Mouse (Mus musculus): ENCODE measurements at regions not wholly inside any gene's neighbourhood (a gene's known extent, or its start where the extent isn't known, plus 50 kb on each side); places are given as distances from the start of the nearest gene placed in this dataset.

DNA sequence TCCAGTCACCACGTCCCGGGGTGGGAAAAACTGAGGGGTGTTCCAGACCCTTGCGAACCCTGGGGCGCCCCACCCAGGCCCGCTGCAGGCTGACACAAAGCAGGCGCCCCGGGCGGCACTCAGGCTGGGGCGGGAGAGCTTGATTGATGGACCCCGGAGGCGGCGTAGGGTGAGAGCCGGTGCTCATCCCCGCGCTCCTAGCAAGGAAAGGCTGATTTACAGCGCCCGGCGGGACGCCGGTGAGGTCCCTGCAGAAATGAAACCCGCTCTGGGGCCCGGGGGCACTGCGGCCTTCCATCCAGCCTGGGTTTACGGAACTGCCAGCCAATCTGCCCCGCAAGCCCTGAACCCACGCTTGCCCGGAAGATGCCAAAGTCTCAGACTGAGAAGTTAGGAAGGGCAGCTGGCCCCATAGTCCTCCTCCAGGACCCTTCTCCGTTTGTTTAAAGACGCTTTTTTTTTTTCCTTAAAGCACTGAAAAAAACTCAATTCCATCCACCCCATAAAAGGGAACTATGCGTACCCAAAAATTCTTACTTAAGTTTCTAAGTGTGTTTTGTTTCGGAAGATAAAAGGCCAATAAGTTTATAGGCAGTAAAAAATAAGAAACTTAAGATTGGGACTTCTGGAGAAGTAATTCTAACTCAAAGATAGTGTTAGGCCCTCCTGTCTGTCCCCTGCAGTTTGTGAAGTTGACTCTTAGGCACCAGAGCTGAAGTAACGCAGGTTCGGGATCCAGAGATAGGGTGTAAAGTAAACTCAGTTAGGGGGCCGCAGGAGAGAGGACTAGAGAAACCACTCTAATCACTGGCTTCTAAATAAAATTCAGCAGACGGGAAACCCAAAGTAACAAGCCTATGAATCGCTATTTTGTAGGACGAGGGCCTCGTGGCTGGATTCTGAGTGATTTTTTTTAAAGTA is 263.4 kb upstream of the Nfe2l3 start:
- Histone ChIP-seq H3K36me3 (ENCODE audit: control insufficient read depth, insufficient read depth, low read length) (no peaks in the 10 kb centered on the region), H3K27me3 (ENCODE audit: control insufficient read depth, insufficient read depth, low read length) (peaks cover 16% of the 10 kb centered on the region), H3K4me3 (ENCODE audit: extremely low read depth, insufficient read depth, insufficient read length) (peak overlapping the region; percentile 48; the same call in 1 of the 2 replicates), H3K27ac (ENCODE audit: insufficient read depth, low read length) (no peak overlapping the region), H3K4me1 (ENCODE audit: control insufficient read depth, insufficient read depth, insufficient read length) (peaks cover 4% of the 10 kb centered on the region)
- TF ChIP-seq CTCF (IDR thresholded peaks at IDR 0.05; ENCODE audit: extremely low read depth, insufficient read depth, insufficient read length, insufficient replicate concordance) (no peak), POLR2A (IDR thresholded peaks at IDR 0.05; ENCODE audit: low read depth, low read length) (no peak)
- WGBS: 24% methylated on average over 38 of the region's 38 CpGs
- DNase-seq (ENCODE audit: low read depth in 1 of 2, low spot score in 2 of 2): no peak

DNA sequence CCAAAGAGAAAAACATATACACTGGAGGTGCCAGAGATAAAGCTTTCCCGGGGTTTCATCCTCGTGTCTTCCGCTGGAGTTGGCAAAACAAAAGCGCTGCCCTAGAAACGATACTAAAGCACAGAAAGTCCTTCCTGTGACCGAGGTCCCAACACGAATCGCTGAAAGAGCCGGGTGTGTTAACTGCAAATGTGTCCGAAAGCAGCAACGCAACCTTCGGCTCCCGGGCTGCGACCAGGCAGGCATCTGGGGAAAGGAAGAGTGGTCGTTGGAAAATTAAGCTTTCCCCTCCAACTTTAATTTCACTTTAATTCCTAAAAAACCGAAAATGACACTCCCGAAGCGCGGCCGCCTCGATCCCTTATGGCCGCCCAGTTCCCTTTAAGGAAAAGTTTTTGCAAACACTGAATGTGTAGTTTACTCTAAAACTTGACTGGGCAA is 262.5 kb upstream of the Nfe2l3 start:
- no peak for DNase-seq (ENCODE audit: low read depth in 1 of 2, low spot score in 2 of 2)
- Histone ChIP-seq H3K27me3 (ENCODE audit: control insufficient read depth, insufficient read depth, low read length) (peaks cover 24% of the 10 kb centered on the region), H3K4me3 (ENCODE audit: extremely low read depth, insufficient read depth, insufficient read length) (no peak overlapping the region), H3K27ac (ENCODE audit: insufficient read depth, low read length) (no peak overlapping the region), H3K4me1 (ENCODE audit: control insufficient read depth, insufficient read depth, insufficient read length) (peaks cover 9% of the 10 kb centered on the region), H3K36me3 (ENCODE audit: control insufficient read depth, insufficient read depth, low read length) (no peaks in the 10 kb centered on the region)
- WGBS: 9% methylated on average over 22 of the region's 22 CpGs
- TF ChIP-seq POLR2A (IDR thresholded peaks at IDR 0.05; ENCODE audit: low read depth, low read length): no peak
- TF ChIP-seq CTCF (IDR thresholded peaks at IDR 0.05; ENCODE audit: extremely low read depth, insufficient read depth, insufficient read length, insufficient replicate concordance): no peak

DNA sequence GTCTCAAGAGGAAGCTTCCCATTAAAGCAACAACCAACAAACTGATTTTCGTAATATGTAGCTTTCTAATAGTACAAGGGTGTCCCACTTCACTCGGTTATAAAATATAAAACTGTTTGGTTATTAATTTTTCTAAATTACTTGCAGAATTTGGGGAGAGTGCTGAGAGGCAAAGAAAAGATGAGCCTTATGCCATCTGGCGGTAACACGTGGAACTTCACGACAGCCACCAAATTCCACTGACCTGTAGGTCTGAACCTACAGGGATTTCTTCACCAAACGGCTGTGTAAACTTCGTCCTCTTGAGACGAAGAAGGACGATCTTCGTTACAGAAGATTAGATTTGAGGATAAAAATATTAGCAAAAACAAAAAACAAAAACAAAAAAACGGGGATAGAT is 262.1 kb upstream of the Nfe2l3 start:
- no peaks in the 10 kb centered on the region for H3K36me3 ChIP-seq (ENCODE audit: control insufficient read depth, insufficient read depth, low read length)
- TF ChIP-seq POLR2A (IDR thresholded peaks at IDR 0.05; ENCODE audit: low read depth, low read length): no peak
- TF ChIP-seq CTCF (IDR thresholded peaks at IDR 0.05; ENCODE audit: extremely low read depth, insufficient read depth, insufficient read length, insufficient replicate concordance): peak; percentile 45; the same call in 1 of the 2 replicates
- H3K4me1 ChIP-seq (ENCODE audit: control insufficient read depth, insufficient read depth, insufficient read length): peaks cover 9% of the 10 kb centered on the region
- H3K27me3 ChIP-seq (ENCODE audit: control insufficient read depth, insufficient read depth, low read length): peaks cover 24% of the 10 kb centered on the region
- WGBS: 3% methylated on average over 11 of the region's 11 CpGs
- no peak overlapping the region for H3K4me3 ChIP-seq (ENCODE audit: extremely low read depth, insufficient read depth, insufficient read length)
- H3K27ac ChIP-seq (ENCODE audit: insufficient read depth, low read length): no peak overlapping the region
- peak in 1 of 2 experiments; percentile 43 for DNase-seq (ENCODE audit: low read depth in 1 of 2, low spot score in 2 of 2)

DNA sequence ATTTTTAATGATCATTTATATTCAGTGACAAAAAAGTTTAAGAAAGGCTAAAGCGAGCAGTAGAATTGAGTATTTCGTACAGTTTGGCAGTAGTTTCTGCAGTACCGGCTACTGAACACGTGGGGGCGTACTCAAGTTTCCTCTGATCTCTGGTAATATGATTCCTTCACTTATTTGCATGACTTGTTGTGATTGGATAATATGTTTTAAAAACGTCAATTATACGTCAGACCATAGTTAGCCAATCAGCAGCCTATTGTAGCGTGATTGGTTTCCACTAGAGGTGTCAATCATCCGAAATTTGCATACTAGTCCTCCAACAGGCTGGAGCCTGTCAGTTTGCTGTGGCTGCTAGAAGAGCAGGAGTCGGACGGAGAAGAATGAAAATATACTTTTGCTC is 261.6 kb upstream of the Nfe2l3 start:
- 2% methylated on average over 11 of the region's 11 CpGs for WGBS
- H3K4me3 ChIP-seq (ENCODE audit: extremely low read depth, insufficient read depth, insufficient read length): no peak overlapping the region
- no peak for DNase-seq (ENCODE audit: low read depth in 1 of 2, low spot score in 2 of 2)
- no peaks in the 10 kb centered on the region for H3K36me3 ChIP-seq (ENCODE audit: control insufficient read depth, insufficient read depth, low read length)
- peaks cover 9% of the 10 kb centered on the region for H3K4me1 ChIP-seq (ENCODE audit: control insufficient read depth, insufficient read depth, insufficient read length)
- H3K27ac ChIP-seq (ENCODE audit: insufficient read depth, low read length): no peak overlapping the region
- peaks cover 24% of the 10 kb centered on the region for H3K27me3 ChIP-seq (ENCODE audit: control insufficient read depth, insufficient read depth, low read length)
- TF ChIP-seq POLR2A (IDR thresholded peaks at IDR 0.05; ENCODE audit: low read depth, low read length): no peak
- no peak for TF ChIP-seq CTCF (IDR thresholded peaks at IDR 0.05; ENCODE audit: extremely low read depth, insufficient read depth, insufficient read length, insufficient replicate concordance)

DNA sequence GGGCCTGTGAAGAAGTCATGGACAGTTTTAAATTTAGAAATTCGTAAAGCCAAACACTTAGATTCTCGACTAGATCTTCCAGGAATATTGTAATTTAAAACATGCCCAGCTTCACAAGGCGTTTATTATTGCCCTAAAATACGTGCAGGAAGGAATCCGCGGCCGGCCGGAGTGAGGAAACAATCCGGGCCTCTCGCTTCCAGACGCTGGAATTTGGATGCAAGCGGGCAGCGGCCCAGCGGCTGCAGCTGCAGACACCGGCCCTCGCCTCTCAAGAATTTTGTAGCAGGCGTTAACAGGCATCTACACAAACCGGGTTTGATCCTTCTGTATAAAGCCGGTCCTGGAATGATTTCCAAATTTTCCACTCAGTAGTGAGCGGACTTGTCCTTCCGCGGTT is 260.7 kb upstream of the Nfe2l3 start:
- Histone ChIP-seq H3K4me3 (ENCODE audit: extremely low read depth, insufficient read depth, insufficient read length) (no peak overlapping the region), H3K36me3 (ENCODE audit: control insufficient read depth, insufficient read depth, low read length) (no peaks in the 10 kb centered on the region), H3K27me3 (ENCODE audit: control insufficient read depth, insufficient read depth, low read length) (peaks cover 24% of the 10 kb centered on the region), H3K4me1 (ENCODE audit: control insufficient read depth, insufficient read depth, insufficient read length) (peaks cover 9% of the 10 kb centered on the region), H3K27ac (ENCODE audit: insufficient read depth, low read length) (no peak overlapping the region)
- no peak for DNase-seq (ENCODE audit: low read depth in 1 of 2, low spot score in 2 of 2)
- WGBS: 10% methylated on average over 22 of the region's 22 CpGs
- TF ChIP-seq POLR2A (IDR thresholded peaks at IDR 0.05; ENCODE audit: low read depth, low read length) (no peak), CTCF (IDR thresholded peaks at IDR 0.05; ENCODE audit: extremely low read depth, insufficient read depth, insufficient read length, insufficient replicate concordance) (no peak)

DNA sequence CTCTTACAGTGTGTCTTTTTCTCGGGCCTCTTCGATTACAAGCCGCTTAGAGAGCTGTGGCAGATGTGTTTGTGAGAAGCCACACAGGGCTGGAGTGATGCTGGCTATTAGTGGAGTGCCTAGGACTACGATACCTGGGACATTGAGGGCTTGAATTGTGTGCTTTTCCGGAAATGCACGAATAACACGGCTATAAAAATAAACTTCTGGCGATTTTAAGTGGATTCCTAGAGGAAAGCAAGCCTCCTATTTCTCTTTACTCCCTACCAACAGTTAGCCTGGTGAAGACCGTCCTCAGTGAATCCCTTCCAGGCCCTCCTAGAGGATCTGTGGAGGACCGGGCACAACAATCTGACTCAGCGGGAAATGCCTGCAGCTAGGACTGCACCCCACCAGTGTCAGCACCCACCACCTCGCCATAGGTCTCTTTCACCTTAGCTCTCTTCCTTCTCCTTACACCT is 260.1 kb upstream of the Nfe2l3 start:
- H3K4me3 ChIP-seq (ENCODE audit: extremely low read depth, insufficient read depth, insufficient read length): no peak overlapping the region
- peaks cover 24% of the 10 kb centered on the region for H3K27me3 ChIP-seq (ENCODE audit: control insufficient read depth, insufficient read depth, low read length)
- WGBS: 5% methylated on average over 12 of the region's 12 CpGs
- H3K27ac ChIP-seq (ENCODE audit: insufficient read depth, low read length): no peak overlapping the region
- TF ChIP-seq CTCF (IDR thresholded peaks at IDR 0.05; ENCODE audit: extremely low read depth, insufficient read depth, insufficient read length, insufficient replicate concordance): no peak
- H3K4me1 ChIP-seq (ENCODE audit: control insufficient read depth, insufficient read depth, insufficient read length): peaks cover 9% of the 10 kb centered on the region
- DNase-seq (ENCODE audit: low read depth in 1 of 2, low spot score in 2 of 2): no peak
- H3K36me3 ChIP-seq (ENCODE audit: control insufficient read depth, insufficient read depth, low read length): no peaks in the 10 kb centered on the region
